Mouse (Mus musculus) lung, adult 2 months (tissue): ENCODE results near the gene Vstm4.

Experiments used
- CTCF ChIP-seq: fragments of 200-500 bp; IDR thresholded peaks from 2 replicates; pipeline ENCODE4 v1.5.1; 2011; ENCODE audit warnings: mild to moderate bottlenecking, low read length, control low read depth; ENCODE audit not compliant: insufficient read depth
- POLR2A ChIP-seq: fragments of 200-500 bp; IDR thresholded peaks from 2 replicates; pipeline ENCODE4 v1.6.1; 2011; ENCODE audit warnings: low read depth, mild to moderate bottlenecking, control low read depth, low read length, borderline replicate concordance; ENCODE audit errors: extremely low read depth

DNA sequence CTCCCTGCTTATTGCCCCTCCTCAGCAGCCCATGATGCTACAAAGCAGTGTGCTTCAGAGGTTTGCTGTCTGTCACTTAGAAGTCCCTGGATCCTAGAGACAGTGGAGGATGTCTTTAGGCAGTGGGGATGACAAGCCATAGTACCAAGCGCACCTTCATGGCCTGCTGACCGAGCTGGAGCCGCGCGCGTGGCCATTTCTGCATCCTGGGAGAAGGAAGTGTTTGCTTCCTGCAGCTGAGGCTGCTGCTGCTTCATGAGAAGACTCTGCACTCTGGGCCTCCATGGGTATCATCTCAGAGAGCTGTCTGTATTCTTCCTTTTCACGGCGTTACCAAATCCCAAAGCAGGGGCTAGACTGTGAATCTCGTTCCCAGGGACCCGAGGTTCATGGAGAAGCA, 1.8 kb downstream of the Vstm4 start:
- no peak for TF ChIP-seq CTCF
- TF ChIP-seq POLR2A, result no peak
